Mouse (Mus musculus): ENCODE measurements around the gene Herc2. TPM values are rescaled to one million over a fixed set of nuclear protein-coding genes. Genes with fewer than 3 reads are reported as not detected.

Herc2 gene
- polyA plus RNA-seq, 1 experiment = 19.4 TPM

GRCm38 (mm10) chr7:56064876-56065275 lies 14.9 kb downstream of the Herc2 start:
- TF ChIP-seq POLR2A (IDR thresholded peaks at IDR 0.05; ENCODE audit: low read depth, low read length) (no peak), CTCF (IDR thresholded peaks at IDR 0.05; ENCODE audit: extremely low read depth, insufficient read depth, insufficient read length, insufficient replicate concordance) (no peak)
- no peak for DNase-seq (ENCODE audit: low read depth in 1 of 2, low spot score in 2 of 2)
- Histone ChIP-seq H3K36me3 (ENCODE audit: control insufficient read depth, insufficient read depth, low read length) (peaks cover 2% of the 10 kb centered on the region; the same call in 1 of the 2 replicates), H3K27me3 (ENCODE audit: control insufficient read depth, insufficient read depth, low read length) (no peaks in the 10 kb centered on the region), H3K4me3 (ENCODE audit: extremely low read depth, insufficient read depth, insufficient read length) (no peak overlapping the region), H3K4me1 (ENCODE audit: control insufficient read depth, insufficient read depth, insufficient read length) (no peaks in the 10 kb centered on the region), H3K27ac (ENCODE audit: insufficient read depth, low read length) (no peak overlapping the region)
- 95% methylated on average over 1 of the region's 1 CpGs for whole genome bisulfite sequencing

GRCm38 (mm10) chr7:56066136-56066535 lies 16.1 kb downstream of the Herc2 start:
- H3K36me3 ChIP-seq (ENCODE audit: control insufficient read depth, insufficient read depth, low read length) = peaks cover 3% of the 10 kb centered on the region; the same call in 1 of the 2 replicates
- H3K4me1 ChIP-seq (ENCODE audit: control insufficient read depth, insufficient read depth, insufficient read length) = no peaks in the 10 kb centered on the region
- H3K27ac ChIP-seq (ENCODE audit: insufficient read depth, low read length) = no peak overlapping the region
- WGBS = 85% methylated on average over 2 of the region's 2 CpGs
- DNase-seq (ENCODE audit: low read depth in 1 of 2, low spot score in 2 of 2) = no peak
- no peaks in the 10 kb centered on the region for H3K27me3 ChIP-seq (ENCODE audit: control insufficient read depth, insufficient read depth, low read length)
- H3K4me3 ChIP-seq (ENCODE audit: extremely low read depth, insufficient read depth, insufficient read length) = no peak overlapping the region
- TF ChIP-seq POLR2A (IDR thresholded peaks at IDR 0.05; ENCODE audit: low read depth, low read length) (no peak), CTCF (IDR thresholded peaks at IDR 0.05; ENCODE audit: extremely low read depth, insufficient read depth, insufficient read length, insufficient replicate concordance) (no peak)

GRCm38 (mm10) chr7:56066634-56067033 lies 16.6 kb downstream of the Herc2 start:
- Histone ChIP-seq H3K4me3 (ENCODE audit: extremely low read depth, insufficient read depth, insufficient read length) (no peak overlapping the region), H3K27me3 (ENCODE audit: control insufficient read depth, insufficient read depth, low read length) (no peaks in the 10 kb centered on the region), H3K27ac (ENCODE audit: insufficient read depth, low read length) (no peak overlapping the region), H3K4me1 (ENCODE audit: control insufficient read depth, insufficient read depth, insufficient read length) (no peaks in the 10 kb centered on the region), H3K36me3 (ENCODE audit: control insufficient read depth, insufficient read depth, low read length) (peaks cover 3% of the 10 kb centered on the region; the same call in 1 of the 2 replicates)
- TF ChIP-seq POLR2A (IDR thresholded peaks at IDR 0.05; ENCODE audit: low read depth, low read length) (no peak), CTCF (IDR thresholded peaks at IDR 0.05; ENCODE audit: extremely low read depth, insufficient read depth, insufficient read length, insufficient replicate concordance) (no peak)
- no peak for DNase-seq (ENCODE audit: low read depth in 1 of 2, low spot score in 2 of 2)
- WGBS = 90% methylated on average over 1 of the region's 1 CpGs

GRCm38 (mm10) chr7:56071724-56072123 lies 21.7 kb downstream of the Herc2 start:
- no peak for DNase-seq (ENCODE audit: low read depth in 1 of 2, low spot score in 2 of 2)
- no peaks in the 10 kb centered on the region for H3K4me1 ChIP-seq (ENCODE audit: control insufficient read depth, insufficient read depth, insufficient read length)
- no peaks in the 10 kb centered on the region for H3K27me3 ChIP-seq (ENCODE audit: control insufficient read depth, insufficient read depth, low read length)
- TF ChIP-seq POLR2A (IDR thresholded peaks at IDR 0.05; ENCODE audit: low read depth, low read length) = no peak
- no peak for TF ChIP-seq CTCF (IDR thresholded peaks at IDR 0.05; ENCODE audit: extremely low read depth, insufficient read depth, insufficient read length, insufficient replicate concordance)
- H3K36me3 ChIP-seq (ENCODE audit: control insufficient read depth, insufficient read depth, low read length) = peaks cover 5% of the 10 kb centered on the region; the same call in 1 of the 2 replicates
- H3K27ac ChIP-seq (ENCODE audit: insufficient read depth, low read length) = no peak overlapping the region
- no peak overlapping the region for H3K4me3 ChIP-seq (ENCODE audit: extremely low read depth, insufficient read depth, insufficient read length)
- 94% methylated on average over 4 of the region's 4 CpGs for WGBS

- no peak for DNase-seq (ENCODE audit: low read depth in 1 of 2, low spot score in 2 of 2)
- no peak overlapping the region for H3K27ac ChIP-seq (ENCODE audit: insufficient read depth, low read length)
- 78% methylated on average over 2 of the region's 2 CpGs for WGBS
- H3K4me1 ChIP-seq (ENCODE audit: control insufficient read depth, insufficient read depth, insufficient read length) = no peaks in the 10 kb centered on the region
- no peaks in the 10 kb centered on the region for H3K27me3 ChIP-seq (ENCODE audit: control insufficient read depth, insufficient read depth, low read length)
- peaks cover 15% of the 10 kb centered on the region for H3K36me3 ChIP-seq (ENCODE audit: control insufficient read depth, insufficient read depth, low read length)
- no peak for TF ChIP-seq CTCF (IDR thresholded peaks at IDR 0.05; ENCODE audit: extremely low read depth, insufficient read depth, insufficient read length, insufficient replicate concordance)
- TF ChIP-seq POLR2A (IDR thresholded peaks at IDR 0.05; ENCODE audit: low read depth, low read length) = no peak
- H3K4me3 ChIP-seq (ENCODE audit: extremely low read depth, insufficient read depth, insufficient read length) = no peak overlapping the region
Observed at GRCm38 (mm10) chr7:56083034-56083433, 33.0 kb downstream of the Herc2 start.

- no peak for DNase-seq (ENCODE audit: low read depth in 1 of 2, low spot score in 2 of 2)
- no peaks in the 10 kb centered on the region for H3K27me3 ChIP-seq (ENCODE audit: control insufficient read depth, insufficient read depth, low read length)
- H3K36me3 ChIP-seq (ENCODE audit: control insufficient read depth, insufficient read depth, low read length) = peaks cover 38% of the 10 kb centered on the region
- no peak overlapping the region for H3K27ac ChIP-seq (ENCODE audit: insufficient read depth, low read length)
- H3K4me1 ChIP-seq (ENCODE audit: control insufficient read depth, insufficient read depth, insufficient read length) = no peaks in the 10 kb centered on the region
- no peak overlapping the region for H3K4me3 ChIP-seq (ENCODE audit: extremely low read depth, insufficient read depth, insufficient read length)
- WGBS = 96% methylated on average over 3 of the region's 3 CpGs
- TF ChIP-seq CTCF (IDR thresholded peaks at IDR 0.05; ENCODE audit: extremely low read depth, insufficient read depth, insufficient read length, insufficient replicate concordance) = no peak
- TF ChIP-seq POLR2A (IDR thresholded peaks at IDR 0.05; ENCODE audit: low read depth, low read length) = no peak
Observed at GRCm38 (mm10) chr7:56089097-56089496, 39.1 kb downstream of the Herc2 start.

GRCm38 (mm10) chr7:56091445-56091844 lies 41.4 kb downstream of the Herc2 start:
- 95% methylated on average over 5 of the region's 5 CpGs for WGBS
- no peak overlapping the region for H3K27ac ChIP-seq (ENCODE audit: insufficient read depth, low read length)
- H3K36me3 ChIP-seq (ENCODE audit: control insufficient read depth, insufficient read depth, low read length) = peaks cover 42% of the 10 kb centered on the region
- H3K4me3 ChIP-seq (ENCODE audit: extremely low read depth, insufficient read depth, insufficient read length) = no peak overlapping the region
- no peaks in the 10 kb centered on the region for H3K27me3 ChIP-seq (ENCODE audit: control insufficient read depth, insufficient read depth, low read length)
- no peaks in the 10 kb centered on the region for H3K4me1 ChIP-seq (ENCODE audit: control insufficient read depth, insufficient read depth, insufficient read length)
- DNase-seq (ENCODE audit: low read depth in 1 of 2, low spot score in 2 of 2) = no peak
- no peak for TF ChIP-seq CTCF (IDR thresholded peaks at IDR 0.05; ENCODE audit: extremely low read depth, insufficient read depth, insufficient read length, insufficient replicate concordance)
- TF ChIP-seq POLR2A (IDR thresholded peaks at IDR 0.05; ENCODE audit: low read depth, low read length) = no peak

Measured in spleen, adult 2 months (tissue).